Mouse (Mus musculus) brain, embryonic 14.5 days (tissue): ENCODE measurements around the gene Zfyve26. TPM values are rescaled to one million over a fixed set of nuclear protein-coding genes. Genes with fewer than 3 reads are reported as not detected.
A peak's percentile ranks its signal among the peaks of the same experiment; 100 is the strongest.

Experiments used
- DNase-seq: peaks from one replicate; pipeline ENCODE4 v3.0.0-alpha.2; 2011; ENCODE audit warnings: low read depth
- CTCF ChIP-seq: fragments of 200-500 bp; IDR thresholded peaks from 2 replicates; pipeline ENCODE4 v1.5.1; 2012; ENCODE audit warnings: inconsistent platforms, mild to moderate bottlenecking, moderate library complexity, borderline replicate concordance; ENCODE audit not compliant: insufficient read depth, insufficient read length; ENCODE audit errors: extremely low read depth
- POLR2A ChIP-seq: fragments of 200-500 bp; IDR thresholded peaks from 2 replicates; pipeline ENCODE4 v1.6.1; 2012; ENCODE audit warnings: mild to moderate bottlenecking, inconsistent platforms, borderline replicate concordance; ENCODE audit not compliant: poor library complexity, insufficient read depth, insufficient read length, severe bottlenecking; ENCODE audit errors: extremely low read depth
- polyA plus RNA-seq: library from polyadenylated mRNA; depleted of rRNA; stranded (reverse); fragments of >200 nt; gene quantifications from 2 replicates; pipeline ENCODE4 v1.2.3, GENCODE M21; 2012

The Zfyve26 gene
- polyA plus RNA-seq, 1 experiment: 25.0 TPM

- no peak for TF ChIP-seq POLR2A
- no peak for TF ChIP-seq CTCF
- no peak for DNase-seq
Observed at GRCm38 (mm10) chr12:79313721-79314120, 17.6 kb upstream of the Zfyve26 start.

- no peak for TF ChIP-seq POLR2A
- no peak for TF ChIP-seq CTCF
- no peak for DNase-seq
Observed at GRCm38 (mm10) chr12:79306013-79306412, 9.9 kb upstream of the Zfyve26 start.

GRCm38 (mm10) chr12:79305131-79305530 lies 9.0 kb upstream of the Zfyve26 start:
- DNase-seq: peak; percentile 26
- no peak for TF ChIP-seq POLR2A
- no peak for TF ChIP-seq CTCF

GRCm38 (mm10) chr12:79301802-79302201 lies 5.7 kb upstream of the Zfyve26 start:
- TF ChIP-seq CTCF (no peak), POLR2A (no peak)
- DNase-seq: peak; percentile 33

DNA sequence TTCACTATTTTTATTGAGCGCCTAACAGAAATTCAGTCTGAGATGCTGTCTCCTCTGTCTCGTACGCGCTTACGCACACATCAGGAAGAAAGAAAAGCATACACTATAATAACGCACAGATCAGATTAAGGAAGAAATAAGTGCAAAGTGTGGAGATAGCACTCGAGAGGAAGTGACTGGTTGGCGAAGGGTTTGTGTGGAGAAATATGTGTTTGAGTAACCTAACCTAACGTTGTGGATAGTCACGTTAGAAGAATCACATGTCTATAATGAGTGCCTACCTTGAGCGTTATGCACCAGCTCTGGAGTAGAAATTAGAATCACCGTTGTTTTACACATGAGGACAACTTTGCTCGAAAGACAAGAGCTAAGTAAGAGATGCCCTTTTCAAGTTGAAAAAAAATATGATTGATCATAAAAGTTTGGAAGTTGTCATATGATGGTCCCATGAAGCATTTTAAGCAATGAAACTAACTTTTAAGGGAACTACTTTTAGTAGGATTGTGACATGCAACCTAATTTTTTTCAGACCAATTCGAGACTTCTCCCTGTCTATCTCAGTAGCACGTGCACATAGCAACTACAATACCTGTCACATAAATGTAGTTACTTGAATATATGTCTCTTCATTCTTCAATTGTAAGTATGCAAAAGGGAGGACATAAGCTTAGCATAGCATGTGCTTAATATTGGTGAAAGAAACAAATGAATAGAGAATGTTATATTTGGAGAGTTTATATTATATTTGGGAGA lies 2.0 kb upstream of the Zfyve26 start:
- DNase-seq: no peak
- TF ChIP-seq POLR2A: no peak
- TF ChIP-seq CTCF: no peak

- DNase-seq: peak; percentile 96
- no peak for TF ChIP-seq CTCF
- TF ChIP-seq POLR2A: no peak
Observed at GRCm38 (mm10) chr12:79297121-79297576, 1.0 kb upstream of the Zfyve26 start, which contains the start of gene Rad51b. Rad51b (plus strand) TSS chr12:79297282.

DNA sequence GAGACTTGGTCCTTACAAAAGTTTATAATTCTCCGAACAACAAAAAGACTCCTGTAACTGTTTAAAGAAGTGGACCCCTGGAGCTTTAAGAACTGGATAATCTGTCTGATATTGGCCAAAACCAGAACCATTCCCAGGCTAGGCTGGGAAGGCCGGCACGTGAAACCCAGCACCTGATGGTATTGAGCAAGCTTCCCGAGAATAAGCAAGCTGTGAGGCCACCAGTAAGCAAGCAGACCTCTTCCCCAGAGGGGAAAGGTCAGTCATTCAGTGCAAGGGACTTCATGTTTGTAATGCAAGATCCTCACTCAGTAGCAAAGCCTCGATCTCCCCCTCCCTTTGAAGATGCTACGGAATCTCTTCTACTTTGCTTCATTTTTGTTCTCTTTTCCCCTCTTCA lies 3.2 kb downstream of the Zfyve26 start:
- TF ChIP-seq CTCF: no peak
- TF ChIP-seq POLR2A: no peak
- DNase-seq: no peak

- TF ChIP-seq POLR2A (no peak), CTCF (no peak)
- DNase-seq: no peak
Observed at GRCm38 (mm10) chr12:79282595-79282994, 13.5 kb downstream of the Zfyve26 start.

- DNase-seq: no peak
- TF ChIP-seq POLR2A (no peak), CTCF (no peak)
Observed at GRCm38 (mm10) chr12:79279513-79280115, 16.5 kb downstream of the Zfyve26 start.

DNA sequence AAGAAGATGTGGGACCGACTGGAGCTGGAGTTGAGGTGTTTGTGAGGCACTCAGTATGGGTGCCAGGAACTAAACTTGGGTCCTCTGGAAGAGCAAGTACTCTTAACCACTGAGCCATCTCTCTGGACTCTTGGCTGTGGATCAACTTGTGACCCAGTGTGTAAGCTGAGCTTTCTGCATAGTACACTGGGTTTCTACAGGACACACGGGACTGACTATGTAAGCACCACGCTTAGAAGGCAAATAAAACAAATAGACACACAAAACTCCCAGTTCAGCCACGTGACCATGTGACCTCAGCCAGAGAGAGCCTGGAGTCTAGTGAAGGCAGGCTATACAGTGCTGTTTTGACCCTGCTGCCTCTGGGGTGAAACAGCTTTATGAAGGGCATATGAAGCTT lies 23.5 kb downstream of the Zfyve26 start:
- no peak for DNase-seq
- TF ChIP-seq CTCF (no peak), POLR2A (no peak)

GRCm38 (mm10) chr12:79261035-79261434 lies 35.1 kb downstream of the Zfyve26 start:
- no peak for TF ChIP-seq POLR2A
- TF ChIP-seq CTCF: peak; percentile 67
- DNase-seq: peak; percentile 48

DNA sequence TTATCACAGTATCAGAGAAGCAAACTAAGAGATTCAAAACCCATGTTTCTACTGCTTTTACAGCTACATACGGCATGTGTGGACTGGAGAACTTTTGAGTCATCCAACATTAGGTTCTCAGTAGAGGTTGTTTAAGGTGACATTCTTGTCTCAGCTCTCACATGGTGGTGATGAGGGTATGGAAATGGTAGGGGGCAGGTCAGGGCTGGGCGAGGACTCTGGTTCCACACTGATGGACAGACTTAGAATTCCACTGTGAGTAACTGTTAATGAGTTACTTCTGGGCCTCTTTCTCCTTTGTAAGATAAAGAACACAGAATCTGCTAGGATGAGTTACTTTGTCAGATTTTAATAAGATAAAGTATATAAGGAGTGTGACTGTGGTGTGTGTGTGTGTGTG lies 36.0 kb downstream of the Zfyve26 start:
- no peak for TF ChIP-seq POLR2A
- TF ChIP-seq CTCF: no peak
- no peak for DNase-seq

GRCm38 (mm10) chr12:79254975-79255374 lies 41.1 kb downstream of the Zfyve26 start:
- no peak for TF ChIP-seq CTCF
- TF ChIP-seq POLR2A: no peak

More at GRCm38 (mm10) chr12:79254975-79255374, 41.1 kb downstream of the Zfyve26 start:
- no peak for DNase-seq
